Mouse (Mus musculus) right cerebral cortex, postnatal 25 days (tissue): ENCODE data around the gene Galk1.

Source experiments
- DNase-seq: peaks from one replicate; pipeline ENCODE4 v3.0.0; 2022

Galk1 gene

GRCm38 (mm10) chr11:115971016-115971415, 41.5 kb downstream of the Galk1 start:
- no peak for DNase-seq

DNA sequence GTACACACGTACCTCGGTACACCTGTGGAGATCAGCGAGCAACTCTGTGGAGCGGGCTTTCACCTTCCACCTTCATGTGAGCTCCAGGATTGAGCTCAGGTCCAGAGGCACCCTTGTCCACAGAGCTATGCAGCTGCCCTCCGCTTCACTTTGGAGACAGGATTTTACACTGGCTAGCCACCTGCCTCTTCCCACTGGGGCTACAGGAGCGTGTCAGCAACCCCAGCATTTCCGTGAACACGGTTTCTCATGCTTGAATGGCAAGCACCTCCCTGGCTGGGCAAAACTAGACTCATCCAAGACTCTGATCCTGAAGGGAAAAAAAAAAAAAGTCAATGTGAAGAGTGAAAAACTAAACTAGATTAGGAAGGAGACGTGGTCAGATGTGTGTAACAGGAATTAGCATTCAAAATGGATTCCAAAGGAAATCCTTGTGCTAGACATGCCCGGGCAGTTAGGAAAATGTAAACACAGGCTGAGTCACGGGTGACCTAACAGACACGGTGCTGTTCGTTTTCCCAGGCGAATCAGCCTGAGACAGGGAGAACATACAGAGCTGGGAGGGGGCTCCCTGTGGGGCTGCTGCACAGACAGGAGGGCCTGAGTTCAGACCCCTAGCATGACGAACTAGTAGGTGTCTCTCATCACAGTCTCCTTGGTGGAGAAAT, 42.4 kb downstream of the Galk1 start:
- DNase-seq = no peak

DNA sequence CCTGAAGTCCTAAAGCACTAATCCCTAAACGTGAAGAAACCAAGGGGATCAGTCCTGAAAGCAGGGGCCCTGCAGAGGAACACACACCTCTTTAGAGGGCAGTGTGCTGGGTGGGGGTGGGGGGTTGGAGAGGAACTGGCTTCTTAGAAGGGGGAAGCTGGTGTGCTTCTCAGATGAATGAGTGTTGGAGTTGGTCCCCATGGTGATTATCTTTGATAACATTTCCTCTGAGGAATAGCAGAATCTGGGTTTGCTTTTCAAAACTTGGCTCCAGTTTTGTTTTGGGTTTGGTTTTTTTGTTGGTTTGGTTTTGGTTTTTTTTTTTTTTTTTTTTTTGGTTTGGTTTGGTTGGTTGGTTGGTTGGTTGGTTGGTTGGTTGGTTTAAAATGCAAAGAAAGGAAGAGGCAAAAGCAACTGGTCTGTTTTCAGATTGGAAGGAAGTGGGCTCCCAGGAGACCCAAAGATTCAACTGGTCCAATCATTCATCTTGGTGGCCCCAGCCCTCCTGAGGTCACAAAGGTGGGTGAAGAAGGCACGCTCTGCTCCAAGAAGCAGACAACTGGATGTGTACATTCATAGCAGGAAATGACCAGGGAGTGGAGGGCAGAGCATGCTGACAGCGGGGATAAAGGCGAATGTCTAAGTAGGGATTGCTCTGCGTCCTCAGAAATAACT, 43.7 kb downstream of the Galk1 start:
- DNase-seq = no peak

DNA sequence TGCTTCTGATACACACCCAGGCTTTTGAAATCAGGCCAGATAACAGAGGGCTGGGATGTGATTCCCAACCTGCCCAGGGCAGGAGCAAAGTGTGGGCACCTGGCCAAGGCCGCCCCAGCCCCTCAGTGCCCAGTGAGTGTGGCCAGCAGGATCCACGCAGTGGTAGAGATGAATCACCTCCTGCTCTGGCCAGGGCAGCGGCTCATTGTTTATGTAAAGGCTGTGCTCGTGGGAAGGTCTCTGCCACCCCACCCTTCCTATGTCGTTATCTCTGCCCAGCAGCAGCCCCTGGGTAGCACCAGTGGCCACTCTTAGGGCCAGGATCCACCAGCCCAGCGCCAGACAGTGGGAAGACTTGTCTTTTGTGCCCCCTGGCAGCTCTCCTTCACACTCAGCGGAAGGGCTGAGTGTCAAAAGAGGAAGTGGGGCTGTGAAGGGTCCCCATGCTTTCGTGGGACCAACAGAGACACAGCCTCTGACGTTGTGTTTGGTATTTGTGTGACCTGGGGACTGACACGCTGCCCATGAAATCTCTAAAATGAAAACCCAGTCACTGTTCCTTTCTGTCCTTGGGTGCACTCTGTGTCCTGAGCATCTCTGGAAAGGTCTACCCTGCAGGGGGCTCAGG, 47.4 kb downstream of the Galk1 start:
- no peak for DNase-seq

GRCm38 (mm10) chr11:115962651-115963412, 49.7 kb downstream of the Galk1 start:
- no peak for DNase-seq

DNA sequence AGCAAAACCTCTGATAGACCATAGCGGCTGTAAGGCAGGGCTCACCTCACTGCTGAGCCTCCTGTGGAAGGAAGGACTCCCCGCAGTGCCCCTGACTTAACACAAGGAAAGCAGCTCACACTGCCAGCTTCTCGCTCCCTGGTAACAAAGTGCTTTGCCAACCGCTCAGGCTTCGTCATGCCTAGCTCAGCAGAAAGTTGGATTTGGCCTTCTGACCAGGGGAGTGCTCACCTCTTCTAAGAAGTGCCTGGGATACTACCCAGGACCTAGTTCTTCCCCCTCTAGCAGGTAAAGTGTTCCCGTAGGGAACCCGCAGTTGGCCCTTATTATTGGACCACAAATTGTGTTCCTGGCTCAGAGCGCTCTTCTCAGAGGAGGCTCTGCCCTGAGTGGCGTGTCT, 53.5 kb downstream of the Galk1 start:
- DNase-seq = no peak
